Mouse (Mus musculus): ENCODE results near the gene Srbd1. TPM values are rescaled to one million over a fixed set of nuclear protein-coding genes. Genes with fewer than 3 reads are reported as not detected.
A peak's percentile ranks its signal among the peaks of the same experiment; 100 is the strongest.

Srbd1 gene
- polyA plus RNA-seq, 1 experiment from 2014 or later: 7.6 TPM

DNA sequence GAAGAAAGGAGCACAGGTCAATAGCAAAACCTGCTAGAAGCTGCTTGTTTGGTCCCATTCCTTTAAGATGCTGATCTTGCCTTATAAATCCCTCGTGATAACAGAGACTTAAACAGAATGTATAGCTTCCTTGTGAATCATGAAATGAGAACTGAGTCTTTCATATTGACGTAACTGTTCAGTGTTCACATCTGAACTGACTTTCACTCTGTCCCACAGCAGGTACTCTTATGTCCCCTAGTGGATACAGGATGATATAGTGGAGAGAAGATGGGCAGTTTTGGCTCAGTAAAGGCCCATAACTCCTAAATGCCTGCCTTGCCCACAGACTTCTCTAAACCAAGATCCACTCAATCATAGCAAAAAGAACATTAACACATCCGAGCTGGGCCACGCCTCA lies 130.7 kb downstream of the Srbd1 start:
- 81% methylated on average over 4 of the region's 4 CpGs for WGBS
- no peak for ATAC-seq (ENCODE audit: low FRiP score)
- no peaks in the 10 kb centered on the region for H3K4me1 ChIP-seq (replicated peaks; ENCODE audit: control insufficient read depth, insufficient read depth, low read length)
- no peak overlapping the region for H3K9ac ChIP-seq
- H3K4me2 ChIP-seq (replicated peaks): no peak overlapping the region
- H3K27me3 ChIP-seq (ENCODE audit: control insufficient read depth, insufficient read depth, low read length): no peaks in the 10 kb centered on the region
- no peak overlapping the region for H3K4me3 ChIP-seq (replicated peaks; ENCODE audit: low read length)
- peaks cover 5% of the 10 kb centered on the region; the same call in 1 of the 2 replicates for H3K9me3 ChIP-seq (ENCODE audit: control insufficient read depth, low read length)
- H3K36me3 ChIP-seq (replicated peaks; ENCODE audit: control insufficient read depth, insufficient read depth): no peaks in the 10 kb centered on the region
- no peak overlapping the region for H3K27ac ChIP-seq
- DNase-seq (ENCODE audit: low spot score): no peak

DNA sequence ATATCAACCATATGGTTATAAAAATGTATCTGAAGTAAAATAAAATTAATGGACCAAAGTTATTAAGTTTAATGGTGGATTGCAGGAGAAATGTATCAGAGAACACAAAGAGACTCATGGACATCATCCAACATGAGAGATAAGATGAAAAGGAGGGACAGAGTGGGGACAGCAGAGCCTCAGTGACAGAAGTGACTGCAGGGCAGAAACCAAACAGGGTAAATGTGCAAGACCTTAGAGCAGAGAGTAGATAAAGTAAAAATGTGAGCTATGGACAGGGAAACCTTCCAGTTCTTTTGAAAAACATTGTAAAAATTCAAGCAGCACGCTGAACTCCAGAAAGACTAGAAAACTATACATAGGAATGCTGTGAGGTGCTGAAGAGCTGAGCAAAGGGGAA lies 132.4 kb downstream of the Srbd1 start:
- no peak overlapping the region for H3K9ac ChIP-seq
- H3K4me1 ChIP-seq (replicated peaks; ENCODE audit: control insufficient read depth, insufficient read depth, low read length): no peaks in the 10 kb centered on the region
- H3K9me3 ChIP-seq (ENCODE audit: control insufficient read depth, low read length): peaks cover 5% of the 10 kb centered on the region; the same call in 1 of the 2 replicates
- no peak for ATAC-seq (ENCODE audit: low FRiP score)
- H3K4me3 ChIP-seq (replicated peaks; ENCODE audit: low read length): no peak overlapping the region
- no peak for DNase-seq (ENCODE audit: low spot score)
- H3K4me2 ChIP-seq (replicated peaks): no peak overlapping the region
- H3K27me3 ChIP-seq (ENCODE audit: control insufficient read depth, insufficient read depth, low read length): no peaks in the 10 kb centered on the region
- no peak overlapping the region for H3K27ac ChIP-seq
- H3K36me3 ChIP-seq (replicated peaks; ENCODE audit: control insufficient read depth, insufficient read depth): no peaks in the 10 kb centered on the region
- WGBS: 86% methylated on average over 1 of the region's 1 CpGs

DNA sequence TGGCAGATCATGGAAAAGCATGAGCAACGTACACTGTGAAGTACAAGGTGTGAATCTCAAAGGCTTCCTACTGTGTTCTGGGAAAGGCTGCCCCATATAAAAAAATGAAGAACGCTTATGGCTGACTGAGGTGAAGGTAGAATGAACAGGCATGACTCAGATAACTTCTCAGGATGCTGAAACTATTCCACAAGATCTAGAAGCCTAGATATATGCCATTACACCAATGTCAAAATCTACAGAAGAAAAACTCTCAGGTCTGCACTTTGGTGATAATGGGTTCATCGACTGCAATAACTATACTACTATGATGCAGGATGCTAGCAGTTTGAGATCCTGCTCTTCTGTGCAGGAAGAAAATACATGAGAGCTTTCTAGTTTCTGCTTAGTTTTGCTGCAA lies 133.1 kb downstream of the Srbd1 start:
- Histone ChIP-seq H3K36me3 (replicated peaks; ENCODE audit: control insufficient read depth, insufficient read depth) (no peaks in the 10 kb centered on the region), H3K4me3 (replicated peaks; ENCODE audit: low read length) (no peak overlapping the region), H3K27ac (no peak overlapping the region), H3K27me3 (ENCODE audit: control insufficient read depth, insufficient read depth, low read length) (no peaks in the 10 kb centered on the region), H3K9ac (no peak overlapping the region), H3K4me1 (replicated peaks; ENCODE audit: control insufficient read depth, insufficient read depth, low read length) (no peaks in the 10 kb centered on the region), H3K9me3 (ENCODE audit: control insufficient read depth, low read length) (peaks cover 5% of the 10 kb centered on the region; the same call in 1 of the 2 replicates), H3K4me2 (replicated peaks) (no peak overlapping the region)
- 96% methylated on average over 3 of the region's 3 CpGs for WGBS
- ATAC-seq (ENCODE audit: low FRiP score): no peak
- DNase-seq (ENCODE audit: low spot score): no peak

DNA sequence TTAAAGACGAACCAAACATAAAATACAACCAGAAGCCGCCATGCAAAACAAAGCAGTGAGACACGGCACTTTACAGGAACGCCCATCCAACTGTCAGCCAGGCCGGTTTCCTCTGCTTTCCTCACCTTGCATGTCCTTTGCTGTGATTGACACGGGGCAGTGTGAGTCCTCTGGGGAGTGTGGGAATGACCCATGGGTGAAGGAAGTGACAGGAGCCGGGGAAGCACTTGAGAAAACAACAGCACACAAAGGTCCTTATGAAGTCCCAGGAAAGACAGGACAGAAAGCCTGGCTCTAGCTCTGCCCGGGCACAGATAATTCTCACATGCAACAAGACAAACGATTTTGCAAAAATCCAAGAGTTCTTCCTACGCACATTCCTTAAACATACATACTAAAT lies 136.6 kb downstream of the Srbd1 start:
- no peaks in the 10 kb centered on the region for H3K27me3 ChIP-seq (ENCODE audit: control insufficient read depth, insufficient read depth, low read length)
- no peak overlapping the region for H3K4me3 ChIP-seq (replicated peaks; ENCODE audit: low read length)
- 70% methylated on average over 10 of the region's 10 CpGs for WGBS
- no peak overlapping the region for H3K9ac ChIP-seq
- H3K4me2 ChIP-seq (replicated peaks): no peak overlapping the region
- H3K36me3 ChIP-seq (replicated peaks; ENCODE audit: control insufficient read depth, insufficient read depth): no peaks in the 10 kb centered on the region
- no peak overlapping the region for H3K27ac ChIP-seq
- H3K9me3 ChIP-seq (ENCODE audit: control insufficient read depth, low read length): peaks cover 5% of the 10 kb centered on the region; the same call in 1 of the 2 replicates
- no peak for DNase-seq (ENCODE audit: low spot score)
- H3K4me1 ChIP-seq (replicated peaks; ENCODE audit: control insufficient read depth, insufficient read depth, low read length): no peaks in the 10 kb centered on the region
- ATAC-seq (ENCODE audit: low FRiP score): no peak

DNA sequence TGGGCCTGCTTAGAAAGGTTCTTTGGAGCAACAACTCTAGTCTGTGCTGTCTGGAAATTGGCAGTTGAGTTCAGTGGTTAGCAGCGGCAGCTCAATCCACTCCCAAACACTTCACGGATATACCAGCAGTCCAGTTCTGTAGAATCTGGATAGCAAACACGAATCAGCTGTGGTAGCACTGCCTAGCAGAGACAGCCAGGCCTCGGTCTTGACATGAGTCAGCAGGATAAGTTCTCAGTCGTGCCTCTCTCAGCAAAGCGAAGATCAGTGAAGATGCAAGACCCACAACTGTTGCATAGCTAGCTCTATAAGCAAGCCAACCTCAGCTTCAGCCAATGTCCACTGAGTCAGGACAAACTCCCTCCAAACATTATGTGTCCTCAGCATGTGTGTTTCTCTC lies 142.9 kb downstream of the Srbd1 start:
- ATAC-seq (ENCODE audit: low FRiP score): no peak
- DNase-seq (ENCODE audit: low spot score): no peak
- no peak overlapping the region for H3K9ac ChIP-seq
- no peak overlapping the region for H3K4me2 ChIP-seq (replicated peaks)
- H3K27ac ChIP-seq: no peak overlapping the region
- peaks cover 5% of the 10 kb centered on the region; the same call in 1 of the 2 replicates for H3K36me3 ChIP-seq (replicated peaks; ENCODE audit: control insufficient read depth, insufficient read depth)
- no peaks in the 10 kb centered on the region for H3K27me3 ChIP-seq (ENCODE audit: control insufficient read depth, insufficient read depth, low read length)
- no peaks in the 10 kb centered on the region for H3K4me1 ChIP-seq (replicated peaks; ENCODE audit: control insufficient read depth, insufficient read depth, low read length)
- H3K9me3 ChIP-seq (ENCODE audit: control insufficient read depth, low read length): peaks cover 11% of the 10 kb centered on the region
- 98% methylated on average over 6 of the region's 6 CpGs for WGBS
- no peak overlapping the region for H3K4me3 ChIP-seq (replicated peaks; ENCODE audit: low read length)

DNA sequence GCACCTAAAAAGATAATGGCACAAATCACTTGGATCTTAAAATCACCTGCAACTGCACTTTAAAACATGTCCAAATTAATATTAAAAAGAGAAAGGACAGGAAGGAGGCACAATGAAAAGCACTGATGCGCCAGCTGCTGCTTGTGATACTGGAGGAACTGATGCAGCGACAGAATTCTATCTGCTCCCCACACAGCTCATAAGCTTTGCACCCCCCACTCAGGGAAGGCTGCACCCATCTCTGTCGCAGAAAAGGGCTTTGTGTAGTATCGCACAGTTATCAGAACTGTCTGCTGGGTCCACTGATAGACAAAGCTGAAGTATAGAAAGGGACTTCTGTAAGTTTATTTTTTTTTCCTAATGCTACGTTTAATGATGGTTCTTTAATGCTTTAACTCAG lies 143.3 kb downstream of the Srbd1 start:
- WGBS: 92% methylated on average over 5 of the region's 5 CpGs
- peaks cover 5% of the 10 kb centered on the region; the same call in 1 of the 2 replicates for H3K36me3 ChIP-seq (replicated peaks; ENCODE audit: control insufficient read depth, insufficient read depth)
- no peak overlapping the region for H3K9ac ChIP-seq
- H3K27ac ChIP-seq: no peak overlapping the region
- H3K27me3 ChIP-seq (ENCODE audit: control insufficient read depth, insufficient read depth, low read length): no peaks in the 10 kb centered on the region
- H3K4me3 ChIP-seq (replicated peaks; ENCODE audit: low read length): no peak overlapping the region
- no peak overlapping the region for H3K4me2 ChIP-seq (replicated peaks)
- peaks cover 14% of the 10 kb centered on the region for H3K9me3 ChIP-seq (ENCODE audit: control insufficient read depth, low read length)
- no peak for ATAC-seq (ENCODE audit: low FRiP score)
- no peak for DNase-seq (ENCODE audit: low spot score)
- no peaks in the 10 kb centered on the region for H3K4me1 ChIP-seq (replicated peaks; ENCODE audit: control insufficient read depth, insufficient read depth, low read length)

DNA sequence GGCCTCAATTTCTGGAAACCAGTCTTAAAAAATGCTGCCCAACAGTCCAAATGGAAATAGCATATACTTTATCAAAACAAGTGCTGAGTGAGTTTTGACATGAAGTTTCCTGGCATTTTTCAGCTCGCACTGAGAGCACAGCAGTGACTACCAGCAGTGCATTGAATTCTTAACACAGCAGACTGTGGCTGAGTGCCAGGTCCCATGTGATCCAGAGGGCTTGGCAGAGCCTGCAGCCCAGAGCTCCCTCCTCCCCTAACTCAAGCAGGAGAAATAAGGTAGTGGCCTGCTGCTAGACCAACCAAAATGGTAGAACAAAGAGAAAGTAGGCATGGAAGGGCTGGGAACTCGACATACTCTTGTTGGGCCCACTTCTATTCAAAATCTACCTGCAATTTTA lies 149.2 kb downstream of the Srbd1 start:
- H3K4me3 ChIP-seq (replicated peaks; ENCODE audit: low read length): no peak overlapping the region
- peaks cover 5% of the 10 kb centered on the region; the same call in 1 of the 2 replicates for H3K36me3 ChIP-seq (replicated peaks; ENCODE audit: control insufficient read depth, insufficient read depth)
- H3K4me2 ChIP-seq (replicated peaks): no peak overlapping the region
- no peaks in the 10 kb centered on the region for H3K4me1 ChIP-seq (replicated peaks; ENCODE audit: control insufficient read depth, insufficient read depth, low read length)
- WGBS: 76% methylated on average over 2 of the region's 2 CpGs
- peaks cover 14% of the 10 kb centered on the region for H3K9me3 ChIP-seq (ENCODE audit: control insufficient read depth, low read length)
- ATAC-seq (ENCODE audit: low FRiP score) (peak; percentile 57; the same call in 1 of the 2 replicates), DNase-seq (ENCODE audit: low spot score) (peak; percentile 67)
- H3K9ac ChIP-seq: no peak overlapping the region
- H3K27ac ChIP-seq: no peak overlapping the region
- H3K27me3 ChIP-seq (ENCODE audit: control insufficient read depth, insufficient read depth, low read length): no peaks in the 10 kb centered on the region

DNA sequence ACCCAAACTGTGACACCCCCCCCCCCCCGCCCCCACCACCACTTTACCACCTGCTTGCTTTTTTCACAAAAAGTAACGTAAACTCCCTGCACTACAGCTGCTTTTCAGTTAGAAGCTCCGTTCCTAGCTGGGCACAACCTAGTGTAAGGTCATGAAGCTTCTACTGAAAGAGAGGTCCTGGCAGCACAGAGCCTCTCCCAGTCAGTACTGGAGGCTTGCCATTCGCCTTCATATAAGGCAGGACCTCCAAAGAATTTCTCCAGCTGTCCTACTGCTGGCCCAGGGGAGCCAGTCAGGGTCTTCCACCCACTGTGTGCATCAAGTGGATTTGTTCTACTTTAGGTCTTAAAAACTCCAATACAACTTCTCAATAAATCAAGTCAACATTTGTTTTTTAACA lies 149.9 kb downstream of the Srbd1 start:
- Histone ChIP-seq H3K4me3 (replicated peaks; ENCODE audit: low read length) (no peak overlapping the region), H3K9me3 (ENCODE audit: control insufficient read depth, low read length) (peaks cover 14% of the 10 kb centered on the region), H3K4me2 (replicated peaks) (no peak overlapping the region), H3K27me3 (ENCODE audit: control insufficient read depth, insufficient read depth, low read length) (no peaks in the 10 kb centered on the region), H3K4me1 (replicated peaks; ENCODE audit: control insufficient read depth, insufficient read depth, low read length) (no peaks in the 10 kb centered on the region), H3K9ac (no peak overlapping the region), H3K36me3 (replicated peaks; ENCODE audit: control insufficient read depth, insufficient read depth) (peaks cover 5% of the 10 kb centered on the region; the same call in 1 of the 2 replicates), H3K27ac (no peak overlapping the region)
- 79% methylated on average over 4 of the region's 4 CpGs for WGBS
- no peak for ATAC-seq (ENCODE audit: low FRiP score)
- DNase-seq (ENCODE audit: low spot score): no peak

DNA sequence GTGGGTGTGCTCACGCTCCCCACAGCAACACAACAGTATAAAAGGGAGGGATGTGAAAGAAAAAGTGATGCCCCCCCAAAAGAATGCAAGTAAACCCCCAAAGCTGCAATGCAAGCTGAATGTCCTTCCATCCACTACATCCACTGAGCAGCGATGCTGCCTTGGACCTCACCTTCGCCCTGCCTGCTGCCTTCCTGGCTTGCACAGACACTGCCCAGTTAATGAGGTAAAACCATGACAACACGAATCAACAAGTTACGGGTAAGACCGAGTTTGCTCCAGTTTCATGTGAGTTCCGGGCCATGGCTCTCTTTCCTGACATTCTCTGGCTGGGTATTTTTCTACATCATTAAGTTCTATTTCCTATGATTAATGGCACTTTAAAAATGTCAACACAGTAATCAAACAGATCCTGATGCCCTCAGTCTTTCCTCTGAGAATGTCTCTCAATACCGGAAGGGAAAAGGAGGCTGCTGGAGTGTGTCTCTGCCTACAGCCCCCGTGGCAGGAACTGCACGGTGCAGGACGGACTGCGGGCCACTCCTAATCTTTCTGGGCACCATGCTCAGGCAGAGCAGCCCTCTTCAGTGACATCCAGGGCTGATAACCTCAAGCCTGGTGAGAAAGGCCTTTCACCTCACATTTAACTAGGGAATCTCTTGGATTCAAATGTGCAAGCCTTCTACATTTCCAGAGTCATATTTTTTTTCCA lies 155.8 kb downstream of the Srbd1 start:
- Histone ChIP-seq H3K4me3 (replicated peaks; ENCODE audit: low read length) (no peak overlapping the region), H3K27ac (no peak overlapping the region), H3K4me1 (replicated peaks; ENCODE audit: control insufficient read depth, insufficient read depth, low read length) (no peaks in the 10 kb centered on the region), H3K9ac (no peak overlapping the region), H3K27me3 (ENCODE audit: control insufficient read depth, insufficient read depth, low read length) (no peaks in the 10 kb centered on the region), H3K9me3 (ENCODE audit: control insufficient read depth, low read length) (no peaks in the 10 kb centered on the region), H3K4me2 (replicated peaks) (no peak overlapping the region), H3K36me3 (replicated peaks; ENCODE audit: control insufficient read depth, insufficient read depth) (no peaks in the 10 kb centered on the region)
- DNase-seq (ENCODE audit: low spot score): no peak
- 82% methylated on average over 12 of the region's 12 CpGs for WGBS
- no peak for ATAC-seq (ENCODE audit: low FRiP score)

DNA sequence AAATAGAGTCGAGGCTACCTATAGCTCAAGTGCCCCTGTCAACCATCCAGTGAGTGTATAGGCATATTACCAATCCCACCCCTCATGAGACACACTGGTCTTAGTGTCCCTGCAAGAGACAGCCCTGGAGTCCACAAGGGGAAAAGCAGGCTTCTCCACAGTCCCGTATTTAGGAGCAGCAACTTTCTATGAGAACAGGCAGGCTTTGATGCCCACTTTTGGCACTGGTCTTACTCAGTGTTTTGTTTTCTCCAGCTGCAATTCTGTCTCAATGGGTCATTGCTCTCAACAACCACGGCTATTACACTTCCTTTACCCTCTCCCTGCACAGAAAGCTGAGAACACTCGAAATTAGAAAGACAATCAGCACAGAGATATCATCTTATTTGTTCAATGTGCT lies 157.4 kb downstream of the Srbd1 start:
- Histone ChIP-seq H3K4me2 (replicated peaks) (no peak overlapping the region), H3K27me3 (ENCODE audit: control insufficient read depth, insufficient read depth, low read length) (no peaks in the 10 kb centered on the region), H3K4me3 (replicated peaks; ENCODE audit: low read length) (no peak overlapping the region), H3K27ac (no peak overlapping the region), H3K4me1 (replicated peaks; ENCODE audit: control insufficient read depth, insufficient read depth, low read length) (no peaks in the 10 kb centered on the region), H3K36me3 (replicated peaks; ENCODE audit: control insufficient read depth, insufficient read depth) (no peaks in the 10 kb centered on the region), H3K9ac (no peak overlapping the region), H3K9me3 (ENCODE audit: control insufficient read depth, low read length) (no peaks in the 10 kb centered on the region)
- WGBS: 64% methylated on average over 4 of the region's 4 CpGs
- no peak for DNase-seq (ENCODE audit: low spot score)
- no peak for ATAC-seq (ENCODE audit: low FRiP score)

Data from hindbrain, embryonic 14.5 days (tissue).